Mouse (Mus musculus): ENCODE results near the gene Atp2b2.

Atp2b2 gene

DNA sequence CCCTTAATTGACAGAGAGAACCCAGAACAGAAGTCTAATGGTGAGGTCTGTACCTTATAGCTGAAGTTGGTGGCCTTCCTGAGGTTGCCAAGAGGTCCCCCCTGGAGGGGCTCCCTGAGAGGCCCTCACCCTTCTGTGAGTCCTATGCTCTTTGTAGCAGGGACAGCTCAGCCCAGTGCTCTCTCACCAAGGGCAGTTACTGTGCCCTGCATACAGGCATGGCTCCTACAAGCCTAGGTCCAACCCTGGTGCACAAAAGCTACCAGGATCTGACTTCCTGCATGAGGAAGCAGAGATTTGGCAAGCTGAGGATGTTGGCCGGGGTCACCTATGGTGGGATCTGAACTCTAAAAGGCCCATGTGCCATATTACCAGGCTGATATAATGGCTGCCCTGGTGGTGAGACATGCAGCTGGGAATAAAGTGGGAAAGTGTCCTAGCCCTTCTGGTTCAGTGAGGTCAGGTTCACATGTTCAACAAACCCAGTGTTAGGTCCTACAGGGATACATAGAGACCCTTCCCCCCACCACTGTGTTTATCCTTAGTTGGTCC, 186.2 kb downstream of the Atp2b2 start:
- no peak for DNase-seq (ENCODE audit: low read depth)

DNA sequence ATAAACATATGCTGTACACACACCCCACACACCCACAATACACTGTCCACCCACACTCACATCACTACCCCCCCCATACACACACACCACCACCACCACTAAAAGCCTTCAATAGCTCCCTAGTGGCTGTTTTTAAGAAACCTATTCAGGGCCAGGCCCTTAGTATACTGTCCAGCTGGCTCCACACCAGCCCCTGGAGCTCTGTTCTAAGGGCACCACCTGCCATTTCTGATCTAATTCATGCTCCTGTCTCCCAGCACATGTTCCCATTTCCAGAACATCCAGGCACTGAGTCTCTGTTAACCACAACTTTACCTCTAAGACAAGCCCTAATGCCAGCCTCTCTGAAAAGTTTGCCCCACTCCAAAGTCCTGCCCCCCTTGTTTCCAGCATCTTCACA, 186.8 kb downstream of the Atp2b2 start:
- no peak for DNase-seq (ENCODE audit: low read depth)

DNA sequence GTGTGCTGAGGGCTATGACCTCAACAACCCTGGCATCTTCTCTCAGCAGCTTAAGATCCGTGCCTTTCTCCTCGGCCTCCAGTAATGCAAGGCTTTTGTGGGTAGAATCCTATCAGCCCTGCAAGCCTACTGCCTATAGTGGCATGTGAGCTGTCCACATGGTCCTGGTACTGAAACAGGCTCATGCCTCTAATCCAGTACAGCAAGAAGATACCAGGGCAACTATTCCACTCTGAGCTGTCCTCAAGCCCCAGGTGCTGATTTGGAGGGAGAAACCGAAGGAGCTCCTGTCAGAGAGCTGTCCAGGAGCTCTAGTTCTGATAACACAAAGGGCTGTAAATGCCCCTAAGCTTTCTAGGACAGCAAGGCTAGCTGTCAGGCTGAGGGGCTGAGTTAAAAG, 190.1 kb downstream of the Atp2b2 start:
- peak; percentile 81 for DNase-seq (ENCODE audit: low read depth)

DNA sequence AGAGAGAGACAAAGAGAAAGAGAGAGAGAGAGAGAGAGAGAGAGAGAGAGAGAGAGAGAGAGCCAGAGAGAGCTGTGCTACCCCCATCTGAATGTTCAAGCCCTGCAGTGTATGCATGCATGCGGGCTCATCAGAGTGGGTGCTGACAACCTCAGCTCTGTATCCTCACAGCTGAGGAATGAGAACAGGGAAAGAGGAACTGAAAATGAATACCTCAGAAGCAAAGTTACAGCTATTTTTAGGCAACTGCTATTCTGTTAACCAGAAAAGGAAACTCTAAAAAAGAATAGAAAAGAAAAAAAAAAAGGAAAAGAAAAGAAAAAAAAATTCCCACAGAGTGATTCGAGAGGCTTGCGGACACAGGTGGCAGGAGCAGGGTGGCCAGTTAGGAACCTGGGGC, 192.6 kb downstream of the Atp2b2 start:
- no peak for DNase-seq (ENCODE audit: low read depth)

DNA sequence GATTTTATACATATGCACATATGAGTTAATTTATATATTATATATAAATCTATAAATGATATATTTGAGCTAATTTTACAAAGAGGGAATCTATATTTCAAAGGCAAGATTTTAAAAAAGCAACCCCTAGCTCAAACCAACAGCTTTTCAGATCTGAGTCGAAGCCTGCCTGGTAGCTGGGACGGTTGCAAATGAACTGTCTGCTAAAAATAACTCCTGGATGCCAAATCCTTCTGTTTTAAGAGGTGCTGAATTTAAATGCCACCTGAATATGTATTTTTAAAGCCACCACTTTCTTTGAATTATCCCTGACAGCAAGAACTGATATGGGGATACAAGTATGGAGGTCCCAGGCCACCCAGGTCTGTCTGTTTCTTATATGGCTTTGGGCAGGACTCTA, 193.8 kb downstream of the Atp2b2 start:
- no peak for DNase-seq (ENCODE audit: low read depth)

DNA sequence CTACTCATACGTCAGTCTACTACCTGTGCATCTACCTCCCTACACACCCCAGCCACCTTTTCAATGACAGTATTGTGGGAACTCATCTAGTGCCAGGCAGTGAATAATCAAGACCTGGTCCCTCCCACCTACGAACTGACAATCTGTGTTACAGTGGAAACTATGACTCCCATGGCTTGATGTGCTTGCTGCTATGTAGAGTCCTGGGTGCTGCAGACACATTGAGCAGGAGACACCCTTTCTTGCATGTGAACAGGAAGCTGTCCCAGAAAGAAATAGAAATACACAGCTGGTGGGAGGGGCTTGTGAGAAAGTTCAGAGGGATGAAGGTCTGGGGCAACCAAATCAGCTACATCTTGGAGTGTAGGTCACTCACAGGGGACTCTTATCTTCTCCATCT, 195.3 kb downstream of the Atp2b2 start:
- no peak for DNase-seq (ENCODE audit: low read depth)

DNA sequence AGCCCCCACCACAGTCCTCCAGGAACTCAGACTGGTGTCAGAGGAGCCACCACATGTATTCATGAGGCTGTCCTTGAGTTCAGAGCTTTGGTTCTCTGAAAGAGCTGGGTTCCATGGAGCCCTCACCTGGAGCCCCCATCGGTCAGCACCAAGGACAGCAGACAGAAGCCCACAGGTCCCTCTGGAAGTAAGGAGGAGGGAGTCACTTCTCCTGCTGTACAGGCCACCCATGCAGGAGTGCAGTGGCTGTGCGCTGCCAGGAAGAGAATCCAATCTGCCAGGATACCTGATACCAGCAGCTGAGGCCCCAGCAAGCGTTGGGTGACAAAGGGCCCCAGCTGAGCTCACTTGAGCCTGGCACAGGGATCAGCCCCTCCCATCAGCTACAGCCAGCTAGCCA, 199.2 kb downstream of the Atp2b2 start:
- DNase-seq (ENCODE audit: low read depth), result no peak

DNA sequence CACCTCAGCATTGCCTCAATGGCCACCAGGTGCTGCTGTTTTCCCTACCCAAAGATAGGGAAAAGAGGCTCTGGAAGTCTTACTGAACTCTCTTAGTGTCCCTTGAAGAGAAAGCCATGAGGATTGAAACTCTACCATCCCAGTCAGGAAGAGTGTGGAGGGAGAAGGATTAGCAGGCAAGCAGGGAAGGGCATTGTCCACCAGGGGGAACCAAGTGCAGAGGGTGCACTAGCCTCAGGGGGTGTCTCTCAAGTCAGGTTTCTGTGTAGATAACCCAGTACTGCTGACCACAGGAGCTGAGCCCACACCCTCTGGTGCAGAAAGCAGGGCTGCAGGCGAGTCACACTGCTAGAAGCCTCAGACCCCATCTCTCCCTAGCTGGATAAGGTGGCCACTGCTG, 203.9 kb downstream of the Atp2b2 start:
- no peak for DNase-seq (ENCODE audit: low read depth)

DNA sequence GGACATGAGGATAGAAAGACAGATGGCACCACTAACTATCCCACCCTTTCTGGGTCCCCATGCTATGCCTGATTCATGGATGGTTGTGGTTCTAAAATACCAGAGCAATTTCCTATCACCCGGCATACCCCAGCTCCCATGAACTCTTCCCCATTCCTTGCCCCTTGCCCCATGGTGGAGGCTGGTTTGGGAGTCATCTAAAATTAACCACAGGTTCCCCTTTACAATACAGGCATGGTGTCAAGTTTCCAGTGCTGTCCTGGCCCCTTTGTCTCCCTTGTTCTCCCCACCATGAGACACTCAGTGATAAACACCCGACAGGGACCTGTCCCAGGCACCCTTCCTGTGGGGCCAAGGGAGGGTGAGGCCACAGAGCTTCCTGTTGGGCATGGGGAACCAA, 204.7 kb downstream of the Atp2b2 start:
- no peak for DNase-seq (ENCODE audit: low read depth)

DNA sequence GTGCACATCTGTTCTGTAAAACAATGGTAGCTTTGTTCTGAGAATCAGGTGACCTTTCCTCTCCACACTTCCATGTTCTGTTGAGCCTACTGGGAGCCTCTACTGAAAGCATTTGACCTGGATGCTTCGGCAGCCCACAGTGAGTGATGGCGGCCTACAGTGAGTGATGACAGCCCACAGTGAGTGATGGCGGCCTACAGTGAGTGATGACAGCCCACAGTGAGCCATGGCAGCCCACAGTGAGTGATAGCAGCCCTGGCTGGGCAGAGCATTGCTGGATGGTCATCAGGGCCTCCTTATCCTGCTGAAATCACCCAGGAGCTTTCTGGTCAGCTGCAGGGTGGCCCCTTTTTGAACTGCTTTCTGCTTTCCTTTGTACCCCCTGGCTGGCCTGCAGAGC, 205.9 kb downstream of the Atp2b2 start:
- DNase-seq (ENCODE audit: low read depth), result no peak

DNA sequence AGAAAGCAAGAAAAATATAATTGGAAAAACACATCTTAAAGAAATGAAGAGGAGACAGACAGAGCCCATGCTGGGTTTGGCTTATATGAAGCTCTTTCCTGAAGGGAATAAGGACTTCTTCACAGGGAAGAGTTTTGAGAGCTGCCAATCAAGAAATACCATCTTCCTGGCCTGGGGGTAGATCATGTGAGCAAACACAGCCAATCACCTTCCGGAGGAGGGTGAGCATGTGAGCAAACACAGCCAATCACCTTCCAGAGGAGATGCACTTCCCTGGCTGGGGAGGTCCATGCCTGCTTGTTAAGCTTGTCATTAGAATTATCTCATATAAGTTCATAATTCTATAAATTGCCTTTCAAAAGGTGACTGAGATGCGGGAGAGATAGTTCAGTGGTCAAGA, 211.9 kb downstream of the Atp2b2 start:
- DNase-seq (ENCODE audit: low read depth), result peak; percentile 14

DNA sequence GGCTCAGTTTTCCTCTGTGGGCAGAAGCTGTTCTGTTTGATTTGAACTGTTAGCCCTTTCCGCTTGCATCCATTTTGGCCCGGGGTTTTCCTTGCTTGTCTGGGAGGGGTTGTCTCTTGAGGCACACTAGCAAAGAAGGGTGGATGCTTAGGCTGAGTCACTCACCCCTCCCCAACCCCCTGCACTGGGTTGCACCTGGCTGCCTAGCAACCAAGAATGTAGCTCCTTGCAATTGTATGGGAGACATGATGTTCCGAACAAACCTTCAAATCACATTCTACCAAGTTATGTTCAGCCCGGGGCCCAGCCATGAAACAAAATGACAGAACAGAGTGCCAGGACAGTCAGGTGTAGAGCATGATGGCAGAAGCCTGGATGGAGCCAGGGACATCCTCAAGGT, 215.1 kb downstream of the Atp2b2 start:
- DNase-seq (ENCODE audit: low read depth), result no peak

DNA sequence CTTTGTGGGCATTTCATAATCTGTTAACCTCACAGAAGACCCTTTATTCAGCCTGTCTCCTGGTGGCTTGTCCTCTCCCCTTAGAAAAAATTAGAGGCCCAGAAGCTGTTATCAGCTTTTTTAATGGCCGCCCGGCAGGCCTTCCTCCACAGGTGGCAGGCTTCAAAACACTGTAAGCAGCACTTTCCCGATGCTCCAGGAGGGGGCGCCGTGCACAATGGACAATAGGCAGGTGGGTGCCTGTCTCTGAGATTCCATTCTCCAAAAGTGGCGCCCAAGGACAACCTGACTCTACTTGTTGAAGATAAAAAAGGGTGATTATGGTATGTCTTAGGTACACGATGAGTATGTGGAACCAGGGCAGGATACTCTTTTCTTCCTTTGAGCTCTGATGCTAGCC, 220.0 kb downstream of the Atp2b2 start:
- peak; percentile 51 for DNase-seq (ENCODE audit: low read depth)

DNA sequence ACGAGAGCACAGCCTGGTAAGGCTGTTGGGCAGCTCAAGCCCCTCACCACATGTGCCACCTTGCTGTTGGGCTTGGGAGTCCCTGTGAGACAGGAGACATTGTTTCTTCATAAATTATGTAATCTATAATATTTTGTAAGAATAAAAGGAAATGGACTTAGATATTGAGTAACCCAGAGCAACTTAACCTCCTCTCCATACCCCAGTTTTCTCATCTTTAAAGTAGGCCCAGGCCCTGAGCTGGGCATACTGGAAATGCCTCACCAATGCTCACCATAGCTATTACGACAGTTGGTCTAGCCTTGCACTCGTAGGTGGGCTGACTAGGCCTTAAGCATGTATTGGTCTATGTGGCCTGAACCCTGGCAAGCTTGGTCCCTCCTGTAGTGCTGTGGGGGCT, 225.7 kb downstream of the Atp2b2 start:
- DNase-seq (ENCODE audit: low read depth), result no peak

DNA sequence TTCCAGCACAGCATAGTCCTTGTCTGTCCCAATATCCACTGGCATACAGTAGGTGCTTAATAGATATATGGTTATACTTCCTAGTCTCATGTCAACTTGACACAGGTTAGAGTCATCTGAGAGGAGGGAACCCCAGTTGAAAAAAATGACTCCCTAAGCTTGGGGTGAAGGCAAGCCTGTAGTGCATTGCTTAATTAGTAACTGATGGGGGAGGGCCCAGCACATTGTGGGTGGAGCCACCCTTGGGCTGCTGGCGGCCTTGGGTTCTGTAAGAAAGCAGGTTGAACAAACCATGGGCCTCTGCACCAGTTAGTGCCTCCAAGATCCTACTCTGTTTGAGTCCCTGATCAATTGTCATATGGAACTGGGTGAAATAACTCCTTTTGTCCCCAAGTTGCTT, 231.0 kb downstream of the Atp2b2 start:
- DNase-seq (ENCODE audit: low read depth), result no peak

DNA sequence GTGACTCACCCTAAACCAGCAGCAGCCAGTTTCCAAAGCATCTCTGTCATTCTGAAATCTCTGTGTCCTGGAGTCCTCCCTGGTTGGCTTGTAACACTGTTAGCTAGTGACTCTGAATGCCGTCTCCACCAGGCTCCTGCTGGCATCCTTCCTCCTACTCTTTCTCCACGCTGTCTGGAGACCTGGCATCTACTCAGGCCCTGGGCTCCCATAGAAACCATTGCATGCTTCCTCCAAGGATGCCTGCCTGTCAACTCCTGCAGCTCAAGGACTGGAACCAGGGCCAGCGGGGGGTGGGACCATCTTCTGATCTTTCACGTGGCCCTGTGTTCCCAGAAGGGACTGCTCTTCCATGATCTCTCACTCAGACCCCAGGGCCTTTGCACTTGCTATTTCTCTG, 231.7 kb downstream of the Atp2b2 start:
- DNase-seq (ENCODE audit: low read depth), result no peak

DNA sequence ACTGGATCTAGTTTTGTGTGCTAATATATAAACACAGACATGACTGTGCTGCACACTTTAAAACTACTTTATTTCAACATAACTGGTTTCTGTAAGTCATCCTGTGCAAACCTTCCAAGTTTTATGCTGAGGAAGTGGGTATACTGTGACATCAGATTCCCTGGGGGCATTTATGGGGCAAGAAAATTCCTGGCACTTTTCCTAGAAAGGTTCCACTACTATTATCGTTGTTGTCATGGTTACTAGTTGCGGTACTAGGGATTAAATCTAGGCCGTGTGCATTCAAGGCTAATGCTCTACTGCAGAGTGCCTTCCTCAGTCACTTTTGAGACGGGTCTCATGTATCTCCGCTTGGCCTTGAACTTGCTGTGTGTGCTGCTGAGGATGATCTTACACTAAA, 236.2 kb downstream of the Atp2b2 start:
- DNase-seq (ENCODE audit: low read depth), result no peak

DNA sequence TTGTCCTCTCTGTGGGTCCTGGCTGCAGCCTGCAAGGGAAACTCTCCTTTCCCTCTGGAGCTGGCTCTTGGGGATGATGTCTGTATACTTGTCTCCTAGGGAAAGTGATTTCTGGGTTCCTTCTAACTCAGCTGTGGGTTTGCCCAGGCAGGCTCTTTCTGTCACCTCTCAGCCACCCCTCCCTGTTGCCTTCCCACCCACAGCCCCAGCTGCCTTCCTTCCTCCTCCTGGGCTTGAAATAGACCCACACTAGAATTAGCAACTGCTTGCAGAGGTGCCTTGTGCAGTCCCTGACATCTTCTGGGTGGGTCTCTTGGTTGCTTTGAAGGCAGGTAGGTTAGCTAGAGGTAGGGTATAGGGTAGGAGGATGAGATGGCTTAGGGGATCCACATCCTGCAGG, 241.2 kb downstream of the Atp2b2 start:
- DNase-seq (ENCODE audit: low read depth), result no peak

DNA sequence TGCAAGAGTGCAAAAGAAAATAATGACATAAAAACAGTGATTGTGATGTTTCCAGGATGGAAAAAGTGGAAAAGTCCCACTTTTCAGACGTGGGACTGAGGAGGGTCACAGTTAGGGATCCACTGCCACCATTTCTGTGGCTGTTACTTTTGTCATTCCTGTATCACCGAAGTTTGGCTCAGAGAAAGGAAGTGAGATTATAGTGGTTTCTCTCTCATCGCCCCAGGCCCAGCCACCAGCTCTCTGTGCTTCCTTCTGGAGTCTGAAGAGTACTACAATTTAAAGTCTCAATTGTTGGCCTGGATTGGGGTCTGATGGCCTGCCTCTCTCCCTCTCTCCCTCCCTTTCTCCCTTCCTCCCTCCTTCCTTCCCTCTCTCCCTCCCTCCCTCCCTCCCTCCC, 242.5 kb downstream of the Atp2b2 start:
- DNase-seq (ENCODE audit: low read depth), result no peak

DNA sequence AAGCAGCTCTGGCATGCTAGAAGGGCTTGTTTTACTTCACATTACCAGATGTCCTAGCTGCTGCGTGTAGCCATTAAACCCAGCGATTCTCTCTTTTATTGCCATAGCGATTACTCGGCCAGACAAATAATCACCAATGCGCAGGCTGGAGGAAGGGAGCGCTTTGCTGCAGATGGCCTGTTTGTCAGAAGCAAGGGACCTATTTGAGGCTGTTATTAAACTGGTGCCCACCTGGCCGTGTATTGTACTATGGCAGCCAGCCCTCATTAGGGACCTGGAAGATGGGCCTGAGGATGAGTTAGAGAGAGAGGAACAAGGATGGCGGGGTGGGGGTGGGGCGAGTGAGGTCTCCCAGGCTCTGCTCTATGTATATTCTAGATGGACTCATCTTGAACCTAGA, 243.1 kb downstream of the Atp2b2 start:
- DNase-seq (ENCODE audit: low read depth), result no peak

DNA sequence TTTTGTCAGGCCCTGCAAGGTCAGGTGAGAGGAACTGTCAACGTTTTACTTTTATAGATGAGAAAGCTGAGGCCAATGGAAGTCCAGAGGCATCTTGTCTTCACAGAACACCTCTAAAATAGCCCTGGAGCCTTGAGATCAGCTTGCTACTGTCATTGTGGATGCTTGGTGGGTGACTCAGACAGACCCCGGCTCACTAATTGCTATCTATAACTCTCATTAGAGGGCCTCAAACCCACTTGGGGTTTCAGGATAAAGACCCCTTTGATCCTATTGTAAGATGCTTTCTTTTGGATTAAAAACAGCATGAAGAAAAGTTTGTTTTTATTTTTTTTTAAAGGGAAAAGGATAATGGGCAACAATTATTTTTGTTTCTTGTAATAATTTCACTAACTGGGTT, 243.5 kb downstream of the Atp2b2 start:
- no peak for DNase-seq (ENCODE audit: low read depth)

DNA sequence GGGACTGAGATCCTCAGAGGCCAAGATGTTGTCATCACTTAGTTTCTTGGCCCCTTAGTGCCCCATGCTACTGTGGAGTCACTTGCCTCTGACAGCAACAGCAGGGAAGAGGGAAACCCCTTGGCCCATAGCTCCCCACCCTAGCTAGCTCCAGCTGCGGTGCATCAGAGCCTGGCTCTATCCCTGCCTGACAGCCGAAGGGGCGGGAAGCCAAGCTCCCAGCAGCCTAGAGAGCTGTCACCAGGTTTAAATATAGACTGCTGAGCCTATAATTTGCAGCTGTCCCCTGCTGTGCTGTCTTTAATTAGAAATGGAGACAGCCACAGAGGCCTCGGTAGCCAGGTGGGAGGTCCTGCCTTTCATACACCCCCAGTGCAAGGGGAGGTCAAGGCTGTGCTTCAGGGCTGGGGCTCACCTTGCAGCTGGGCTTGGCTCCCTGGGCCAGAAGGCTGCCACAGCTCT, 247.1 kb downstream of the Atp2b2 start:
- no peak for DNase-seq (ENCODE audit: low read depth)

DNA sequence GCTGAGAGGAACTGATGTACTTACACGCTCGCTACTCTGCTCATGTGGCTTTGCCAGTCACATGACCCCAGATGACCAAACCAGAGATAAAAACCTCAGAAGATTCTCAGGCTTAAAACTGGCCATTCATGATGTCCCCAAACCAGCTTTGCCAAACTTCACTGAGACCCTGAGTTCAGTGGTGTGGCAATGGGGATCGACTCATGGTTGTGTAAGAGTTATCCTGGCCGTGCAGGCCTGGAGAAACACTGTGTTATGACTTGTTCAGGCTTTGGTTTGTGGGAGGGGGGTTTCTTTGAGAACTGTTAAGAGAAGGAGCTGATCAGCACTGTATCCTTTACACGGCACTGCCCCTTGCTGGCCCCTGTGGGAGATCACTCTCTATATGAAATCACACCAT, 250.0 kb downstream of the Atp2b2 start:
- peak; percentile 11 for DNase-seq (ENCODE audit: low read depth)

DNA sequence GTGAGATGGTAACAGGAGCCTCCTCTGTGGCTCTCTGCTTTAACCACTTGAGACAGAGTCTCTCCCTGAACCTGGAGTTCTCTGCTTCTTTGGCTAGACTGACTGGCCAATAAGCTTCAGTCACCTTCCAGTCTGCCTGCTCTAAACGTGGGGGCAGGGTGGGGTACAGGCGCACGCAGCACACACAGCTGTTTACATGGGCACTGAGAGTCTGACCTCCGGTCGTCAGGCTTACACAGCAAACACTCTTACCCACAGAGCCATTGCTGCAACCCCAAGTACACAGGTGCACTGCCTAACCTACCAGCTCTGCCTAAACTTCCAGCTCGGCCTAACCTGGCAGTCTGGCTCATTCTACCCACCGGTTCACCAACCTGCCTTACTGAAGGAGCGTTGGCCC, 251.4 kb downstream of the Atp2b2 start:
- no peak for DNase-seq (ENCODE audit: low read depth)

DNA sequence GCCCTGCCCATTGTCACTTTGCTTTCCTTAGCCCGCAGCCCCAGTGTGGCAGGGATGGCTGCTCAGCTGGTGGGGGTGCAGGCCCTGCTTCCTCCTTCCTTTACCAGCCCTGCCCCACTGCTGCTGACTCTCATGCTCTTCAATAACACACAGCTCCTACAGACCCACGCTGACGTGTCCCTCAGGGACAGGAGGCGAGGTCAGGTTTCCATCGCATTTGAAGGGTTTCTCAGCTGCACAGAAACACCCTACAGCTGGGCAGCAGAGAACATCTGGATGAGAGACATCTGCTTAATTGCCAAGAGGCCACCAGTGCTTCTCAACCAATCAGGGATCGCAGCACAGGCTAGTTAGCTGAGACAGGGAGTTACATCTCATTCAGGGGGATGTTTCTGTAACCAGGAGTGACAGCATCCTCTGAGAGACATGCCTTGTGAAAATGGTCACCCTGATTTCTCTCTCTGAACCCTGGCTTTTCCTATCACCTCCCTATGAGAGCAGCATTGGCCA, 254.9 kb downstream of the Atp2b2 start:
- DNase-seq (ENCODE audit: low read depth), result no peak
